Mouse (Mus musculus) kidney, embryonic 14.5 days (tissue): Measurements from ENCODE around the gene Zfp513. TPM values are rescaled to one million over a fixed set of nuclear protein-coding genes. Genes with fewer than 3 reads are reported as not detected.

Experiments
- ATAC-seq: fragments of 200-750 bp; cut with Nextera tagmentation; 2 replicates; pipeline ENCODE4 v1.8.0; 2017; ENCODE audit warnings: moderate number of reproducible peaks, mild to moderate bottlenecking, moderate TSS enrichment, moderate library complexity; ENCODE audit not compliant: low FRiP score, low TSS enrichment
- H3K27ac ChIP-seq: fragments of 300-500 bp; sonication (generic); 2 replicates; pipeline ENCODE4 v1.5.1; 2014; ENCODE audit warnings: low read depth, mild to moderate bottlenecking, low read length, moderate library complexity, mixed read lengths
- H3K27me3 ChIP-seq: fragments of 300-500 bp; sonication (generic); 2 replicates; pipeline ENCODE4 v1.6.1; 2014; ENCODE audit warnings: mild to moderate bottlenecking, low read length; ENCODE audit not compliant: control insufficient read depth, insufficient read depth
- H3K36me3 ChIP-seq: fragments of 300-500 bp; sonication (generic); 2 replicates; pipeline ENCODE4 v1.6.1; 2014; ENCODE audit warnings: low read length, mixed read lengths; ENCODE audit not compliant: control insufficient read depth, insufficient read depth
- H3K4me1 ChIP-seq: fragments of 300-500 bp; sonication (generic); 2 replicates; pipeline ENCODE4 v1.6.1; 2014; ENCODE audit warnings: low read length, mixed read lengths; ENCODE audit not compliant: control insufficient read depth, insufficient read depth
- H3K4me2 ChIP-seq: fragments of 300-500 bp; sonication (generic); replicated peaks from 2 replicates; pipeline ENCODE4 v1.6.1; 2014; ENCODE audit warnings: low read depth, mild to moderate bottlenecking, low read length
- H3K4me3 ChIP-seq: fragments of 300-500 bp; sonication (generic); 2 replicates; pipeline ENCODE4 v1.5.1; 2014; ENCODE audit warnings: mild to moderate bottlenecking, low read length
- H3K9ac ChIP-seq: fragments of 300-500 bp; sonication (generic); 2 replicates; pipeline ENCODE4 v1.6.1; 2014; ENCODE audit warnings: low read depth, mild to moderate bottlenecking, low read length, moderate library complexity
- H3K9me3 ChIP-seq: fragments of 300-500 bp; sonication (generic); 2 replicates; pipeline ENCODE4 v1.6.1; 2016; ENCODE audit warnings: low read length; ENCODE audit not compliant: control insufficient read depth
- WGBS: fragments of 180-500 bp; shearing (Covaris S2); extraction: QIAGEN DNeasy Blood & Tissue Kit; methylation state at CpG from one replicate; pipeline ENCODE4 v1.1.7; 2014; 5-methylcytosine and 5-hydroxymethylcytosine counted together
- polyA plus RNA-seq: library from polyadenylated mRNA; unstranded; fragments of >200 nt; fragmentation: Nextera tagmentation; extraction: Ambion mirVana; gene quantifications from 2 replicates; pipeline ENCODE4 v1.2.1, GENCODE M21; 2014

Gene Zfp513
- polyA plus RNA-seq, 1 experiment from 2014 or later, result 6.7 TPM

DNA sequence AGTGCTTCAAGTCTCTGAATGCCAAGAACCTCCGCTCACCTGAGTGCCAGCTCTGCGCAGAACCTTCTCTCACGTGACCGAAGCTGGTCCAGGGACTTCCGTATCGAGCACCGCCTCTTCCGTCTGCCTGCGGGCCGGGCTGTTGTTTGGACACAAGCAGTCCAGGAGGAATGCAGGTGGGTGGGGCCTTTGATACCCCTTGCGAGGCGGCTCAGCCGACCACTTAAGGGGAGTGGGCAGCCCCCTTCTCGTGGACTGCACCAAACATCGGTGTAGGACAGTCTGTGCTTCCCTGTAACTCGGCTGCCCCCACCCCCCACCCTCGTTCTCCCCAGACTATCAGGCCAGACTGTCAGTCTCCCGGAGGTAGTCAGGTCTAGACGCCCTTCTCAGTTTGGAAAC is 48.0 kb downstream of the Zfp513 start, which contains the start of gene Mpv17:
Mpv17 (minus strand) TSS at position 100 of the 402 bp plus-strand sequence.
- Histone ChIP-seq H3K36me3 (peaks cover 34% of the 10 kb centered on the region), H3K27ac (no peak within 1 kb of the TSS), H3K9ac (peak within 1 kb of the TSS; percentile 65), H3K27me3 (no peaks in the 10 kb centered on the region), H3K4me3 (peak within 1 kb of the TSS; percentile 58), H3K4me2 (peak within 1 kb of the TSS; percentile 80), H3K9me3 (no peaks in the 10 kb centered on the region), H3K4me1 (peaks cover 5% of the 10 kb centered on the region)
- peak; percentile 92 for ATAC-seq
- WGBS, result under 1% methylated on average over 19 of the region's 19 CpGs

DNA sequence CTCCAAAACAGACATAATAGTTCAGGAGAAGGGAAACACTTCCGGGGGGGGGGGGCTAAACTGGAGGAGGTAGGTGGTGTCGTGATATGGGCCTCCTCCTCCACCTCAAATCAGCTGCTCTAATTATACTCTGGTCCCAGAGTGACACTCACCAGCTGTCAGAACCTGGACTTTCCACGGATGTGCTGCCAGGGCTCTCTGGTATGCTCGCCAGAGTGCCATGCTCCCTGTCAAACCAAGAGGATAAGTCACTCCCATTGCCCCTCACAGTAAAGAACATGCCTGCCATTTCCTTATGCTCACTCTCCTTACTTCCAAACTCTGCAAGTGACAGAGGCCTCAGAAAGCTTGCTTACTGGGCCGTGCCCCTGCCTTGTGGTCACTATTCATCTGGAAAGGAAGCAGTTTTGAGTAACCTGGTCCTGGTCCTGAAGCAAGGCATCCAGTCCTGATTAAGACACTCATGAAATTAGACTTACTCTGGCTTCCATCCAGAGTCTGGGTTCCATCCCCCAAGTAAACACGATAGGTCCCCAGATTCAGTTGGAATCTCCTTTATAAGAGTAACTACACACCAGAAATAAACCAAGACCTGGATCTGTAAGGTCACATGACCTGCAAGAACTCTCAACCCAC is 48.5 kb downstream of the Zfp513 start:
- H3K4me1 ChIP-seq, result peaks cover 5% of the 10 kb centered on the region
- H3K36me3 ChIP-seq, result peaks cover 29% of the 10 kb centered on the region
- ATAC-seq, result peak; percentile 30; the same call in 1 of the 2 replicates
- peak overlapping the region; percentile 80 for H3K4me2 ChIP-seq
- 34% methylated on average over 6 of the region's 6 CpGs for WGBS
- H3K9me3 ChIP-seq, result no peaks in the 10 kb centered on the region
- no peaks in the 10 kb centered on the region for H3K27me3 ChIP-seq
- H3K27ac ChIP-seq, result no peak overlapping the region
- H3K9ac ChIP-seq, result peak overlapping the region; percentile 65
- H3K4me3 ChIP-seq, result peak overlapping the region; percentile 58

DNA sequence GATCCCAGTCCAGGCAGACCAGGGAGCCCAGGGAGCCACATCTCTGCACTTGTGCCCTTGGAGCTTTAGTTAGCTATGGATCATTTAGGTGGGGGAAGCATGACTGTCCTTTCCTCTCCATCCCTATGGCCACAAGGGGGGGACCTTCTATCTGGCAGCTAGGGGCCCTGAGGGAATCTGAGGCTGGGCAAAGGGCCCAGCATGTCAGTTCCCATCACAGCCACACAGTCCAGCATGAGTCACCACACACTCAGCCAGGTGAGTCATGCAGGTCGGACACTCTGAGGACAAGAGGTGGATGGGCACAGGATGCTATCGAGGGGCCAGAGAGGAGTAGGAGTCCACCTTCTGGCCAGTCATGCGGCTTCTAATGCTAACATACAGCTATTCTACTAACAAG is 50.4 kb downstream of the Zfp513 start:
- H3K27me3 ChIP-seq, result no peaks in the 10 kb centered on the region
- WGBS, result 89% methylated on average over 3 of the region's 3 CpGs
- no peak for ATAC-seq
- H3K4me3 ChIP-seq, result no peak overlapping the region
- H3K9me3 ChIP-seq, result no peaks in the 10 kb centered on the region
- H3K27ac ChIP-seq, result no peak overlapping the region
- H3K4me1 ChIP-seq, result peaks cover 5% of the 10 kb centered on the region
- peaks cover 10% of the 10 kb centered on the region; the same call in 1 of the 2 replicates for H3K36me3 ChIP-seq
- no peak overlapping the region for H3K9ac ChIP-seq
- no peak overlapping the region for H3K4me2 ChIP-seq

DNA sequence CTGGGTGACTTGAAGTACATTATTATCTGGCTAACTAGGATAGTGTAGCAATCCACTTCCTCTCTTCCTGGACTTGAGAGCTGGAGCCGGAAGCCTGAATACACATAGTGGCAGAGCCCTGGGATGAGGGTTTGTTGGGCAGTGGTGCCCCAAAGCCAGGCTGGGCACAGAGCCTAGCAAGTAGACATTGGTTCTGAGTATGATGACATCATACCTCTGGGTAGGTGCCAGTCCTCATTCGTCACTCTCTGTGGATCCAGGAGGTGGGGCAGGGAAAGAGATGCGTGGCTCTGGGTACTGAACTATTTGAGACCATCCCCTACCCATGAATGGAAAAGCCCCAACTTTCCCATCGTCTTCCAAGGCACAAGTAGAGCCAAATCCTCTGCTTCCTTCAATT is 52.3 kb downstream of the Zfp513 start:
- WGBS, result 95% methylated on average over 4 of the region's 4 CpGs
- H3K9ac ChIP-seq, result no peak overlapping the region

More for the DNA sequence above, 52.3 kb downstream of the Zfp513 start:
- ATAC-seq, result no peak
- Histone ChIP-seq H3K4me2 (no peak overlapping the region), H3K27ac (no peak overlapping the region), H3K9me3 (no peaks in the 10 kb centered on the region), H3K36me3 (peaks cover 6% of the 10 kb centered on the region), H3K4me1 (peaks cover 5% of the 10 kb centered on the region), H3K4me3 (no peak overlapping the region), H3K27me3 (no peaks in the 10 kb centered on the region)

Other genes starting within 250 kb of the Zfp513 start
- 97.6 and 99.5 TPM in 2 replicates for gene Preb, start 241.9 kb downstream of the Zfp513 start, polyA plus RNA-seq
- gene Tcf23, start 233.6 kb downstream of the Zfp513 start, polyA plus RNA-seq, result 0.51 and 0.83 TPM in 2 replicates
- 144 and 160 TPM in 2 replicates for gene Atraid, start 154.0 kb downstream of the Zfp513 start, polyA plus RNA-seq
- gene Slc5a6, start 153.4 kb downstream of the Zfp513 start, polyA plus RNA-seq, result 5.5 and 10.9 TPM in 2 replicates
- gene Cad, start 147.5 kb downstream of the Zfp513 start, polyA plus RNA-seq, result 35.4 and 40.5 TPM in 2 replicates
- gene Dnajc5g, start 96.0 kb downstream of the Zfp513 start, polyA plus RNA-seq, result not detected in 2 replicates
- 1.9 and 3.4 TPM in 2 replicates for gene Slc30a3, start 94.1 kb downstream of the Zfp513 start, polyA plus RNA-seq
- not detected in 2 replicates for gene Trim54, start 85.6 kb downstream of the Zfp513 start, polyA plus RNA-seq
- not detected in 2 replicates for gene Ucn, start 63.5 kb downstream of the Zfp513 start, polyA plus RNA-seq
- gene Mpv17, start 48.1 kb downstream of the Zfp513 start, polyA plus RNA-seq, result 67.5 and 68.3 TPM in 2 replicates
- gene Gm29609, start 22.4 kb downstream of the Zfp513 start, polyA plus RNA-seq, result 1.4 and 1.6 TPM in 2 replicates
- 51.6 and 85.6 TPM in 2 replicates for gene Gtf3c2, start 22.2 kb downstream of the Zfp513 start, polyA plus RNA-seq
- 110 and 133 TPM in 2 replicates for gene Snx17, start 9.1 kb downstream of the Zfp513 start, polyA plus RNA-seq
- gene Eif2b4, start 8.9 kb downstream of the Zfp513 start, polyA plus RNA-seq, result 60.1 and 67.3 TPM in 2 replicates
- gene Ppm1g, start 18.4 kb upstream of the Zfp513 start, polyA plus RNA-seq, result 130 and 145 TPM in 2 replicates
- 115 and 153 TPM in 2 replicates for gene Nrbp1, start 38.6 kb upstream of the Zfp513 start, polyA plus RNA-seq
- gene Gm9970, start 38.9 kb upstream of the Zfp513 start, polyA plus RNA-seq, result 0.39 and 0.72 TPM in 2 replicates
- 28.0 and 31.8 TPM in 2 replicates for gene Krtcap3, start 49.4 kb upstream of the Zfp513 start, polyA plus RNA-seq
- gene Ift172, start 88.8 kb upstream of the Zfp513 start, polyA plus RNA-seq, result 26.3 and 31.9 TPM in 2 replicates
- gene Fndc4, start 93.8 kb upstream of the Zfp513 start, polyA plus RNA-seq, result 42.8 and 55.6 TPM in 2 replicates
- 0.76 TPM in 1 of 2 replicates, not detected in the other for gene Gckr, start 95.1 kb upstream of the Zfp513 start, polyA plus RNA-seq